Mouse (Mus musculus) olfactory bulb, adult 2 months (tissue): ENCODE results near the gene Spta1.

Experiments
- CTCF ChIP-seq: fragments of 200-500 bp; IDR thresholded peaks from 2 replicates; pipeline ENCODE4 v1.5.1; 2012; ENCODE audit warnings: low read depth, mild to moderate bottlenecking, low read length, moderate library complexity; ENCODE audit not compliant: insufficient read depth
- POLR2A ChIP-seq: fragments of 200-500 bp; IDR thresholded peaks from 2 replicates; pipeline ENCODE4 v1.6.1; 2012; ENCODE audit warnings: mild to moderate bottlenecking, low read depth, low read length, moderate library complexity; ENCODE audit not compliant: insufficient read depth

GRCm38 (mm10) chr1:174131999-174132398 lies 40.6 kb upstream of the Spta1 start:
- TF ChIP-seq CTCF: no peak
- no peak for TF ChIP-seq POLR2A
